Mouse (Mus musculus): Measurements from ENCODE around the gene Fabp2.

Gene Fabp2

DNA sequence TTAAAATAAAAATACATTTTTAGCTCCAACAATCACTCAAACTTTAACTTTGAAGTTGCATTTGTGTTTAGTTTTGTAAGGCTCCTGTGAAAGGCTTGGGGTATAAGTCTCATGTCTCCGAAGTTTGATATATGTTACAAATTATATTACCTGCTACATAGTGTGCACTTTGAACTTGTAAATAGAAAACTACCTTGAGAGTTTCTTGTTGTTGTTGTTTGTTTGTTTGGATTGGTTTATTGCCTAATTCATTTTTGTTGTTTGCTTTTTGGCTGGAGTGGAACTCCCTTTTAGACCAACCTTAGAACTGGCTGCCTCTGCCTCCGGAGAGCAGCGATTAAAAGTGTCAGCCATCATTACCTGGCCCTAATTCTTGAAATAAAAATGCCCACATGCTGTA lies at the start of gene Fabp2:
Fabp2 (plus strand) TSS at position 301 of the 400 bp plus-strand sequence.
- in situ Hi-C loops (cut with MboI; ENCODE audit: unreplicated experiment in 2 of 2): no loop called here

DNA sequence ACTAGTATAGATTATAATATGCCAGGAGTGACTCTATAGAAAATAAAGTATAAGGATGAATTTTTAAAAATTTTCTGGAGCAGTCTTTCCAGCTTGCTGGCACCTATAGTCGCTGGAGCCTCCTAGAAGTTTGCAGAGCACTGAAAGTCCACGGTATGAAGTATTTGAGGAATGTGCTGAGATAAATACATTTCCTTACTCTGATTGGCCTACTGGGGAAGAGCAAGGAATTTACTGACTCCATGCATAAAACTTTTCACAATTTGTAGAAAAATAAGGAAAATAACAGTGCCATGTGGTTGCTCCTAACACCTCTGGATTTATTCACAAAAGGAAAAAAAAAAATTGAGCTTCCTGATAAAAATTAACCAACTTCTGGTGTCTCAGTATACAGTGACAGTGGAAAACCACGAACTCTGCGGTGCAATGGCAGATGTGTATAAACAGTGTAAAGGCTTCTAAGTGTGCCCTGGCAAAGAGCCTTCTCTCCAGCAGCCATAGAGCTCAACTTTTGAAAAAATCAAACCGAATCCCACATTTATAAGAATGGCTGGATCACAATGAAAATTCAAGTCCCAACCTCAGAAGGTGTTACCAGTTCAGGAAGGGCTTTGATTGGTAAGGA lies 46.4 kb upstream of the Fabp2 start:
- in situ Hi-C loops (cut with MboI; ENCODE audit: unreplicated experiment in 2 of 2): no loop called here

DNA sequence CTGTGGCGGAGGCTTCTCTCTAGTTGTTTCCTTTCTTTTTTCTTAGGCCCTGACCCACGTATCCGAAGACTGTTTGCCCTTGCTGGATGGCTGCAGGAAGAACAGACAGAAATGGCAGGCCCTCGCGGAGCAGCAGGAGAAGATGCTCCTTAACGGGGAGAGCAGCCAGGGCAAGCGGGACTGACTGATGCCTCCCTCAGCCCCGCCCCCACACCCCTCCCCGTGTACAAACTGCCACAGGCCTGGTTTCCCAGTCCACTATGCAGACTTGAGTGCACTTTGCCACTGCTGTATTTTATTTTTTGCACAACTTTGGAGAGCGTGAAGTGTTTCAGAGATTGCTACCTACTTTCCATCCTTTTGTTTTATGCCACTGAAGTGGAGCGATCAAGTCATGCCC lies 39.7 kb upstream of the Fabp2 start:
- in situ Hi-C loops (cut with MboI; ENCODE audit: unreplicated experiment in 2 of 2): no loop called here

DNA sequence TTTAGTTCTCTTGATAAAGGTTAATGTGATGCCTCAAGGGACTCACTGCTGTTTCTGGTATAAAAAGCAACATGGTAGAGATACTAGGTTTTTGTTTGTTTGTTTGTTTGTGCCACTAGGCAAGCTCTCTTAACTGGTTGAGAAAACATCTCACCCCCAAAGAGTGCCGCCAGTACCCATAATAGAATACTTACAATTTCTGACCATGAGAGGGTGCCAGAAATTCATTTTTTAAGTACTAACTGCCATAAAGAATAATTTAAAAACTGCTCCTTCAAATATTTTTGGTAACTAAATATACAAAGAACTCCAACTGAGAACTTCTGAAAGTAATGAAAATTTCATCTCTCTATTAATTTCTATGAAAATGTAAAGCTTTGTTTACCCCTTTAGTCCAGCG lies 35.0 kb upstream of the Fabp2 start:
- in situ Hi-C loops (cut with MboI; ENCODE audit: unreplicated experiment in 2 of 2): no loop called here

DNA sequence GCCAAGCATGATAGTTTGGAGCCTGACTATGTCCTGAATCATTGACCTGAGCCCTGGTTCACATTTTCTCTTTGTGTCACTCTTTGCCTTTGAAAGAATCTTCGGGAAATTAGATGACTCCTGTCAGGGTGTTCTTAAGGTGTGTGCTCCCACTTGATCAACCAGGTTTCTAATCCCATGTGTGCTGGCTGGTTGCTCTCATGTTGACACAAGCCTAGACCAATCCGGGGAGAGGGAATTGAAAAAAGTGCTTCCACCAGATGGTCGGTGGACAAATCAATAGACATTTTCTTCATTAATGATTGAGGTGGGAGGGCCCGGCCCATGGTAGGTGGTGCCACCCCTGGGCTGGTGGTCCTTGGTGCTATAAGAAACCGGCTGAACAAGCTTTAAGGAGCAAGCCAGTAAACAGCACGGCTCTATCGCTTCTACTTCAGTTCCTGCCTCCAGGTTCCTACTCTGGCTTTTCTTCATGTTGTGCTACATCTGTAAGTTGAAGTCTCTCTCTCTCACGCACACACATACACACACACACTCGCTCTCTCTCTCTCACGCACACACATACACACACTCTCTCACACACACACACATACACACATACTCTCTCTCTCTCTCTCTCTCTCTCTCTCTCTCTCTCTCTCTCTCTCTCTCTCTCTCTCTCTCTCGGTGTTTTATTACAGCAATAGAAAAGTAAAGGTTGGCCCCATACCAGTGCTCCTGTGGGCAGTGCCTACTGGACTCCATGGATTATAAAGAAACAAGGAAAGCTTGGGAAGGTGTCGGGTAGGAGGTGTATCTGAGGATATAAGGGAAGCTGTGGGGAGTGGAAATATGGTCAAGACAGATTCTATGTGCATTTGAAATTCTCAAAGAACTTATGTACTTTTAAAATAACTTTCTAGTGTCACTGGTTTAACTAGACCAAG lies 34.0 kb upstream of the Fabp2 start:
- in situ Hi-C loops (cut with MboI; ENCODE audit: unreplicated experiment in 2 of 2): no loop called here

DNA sequence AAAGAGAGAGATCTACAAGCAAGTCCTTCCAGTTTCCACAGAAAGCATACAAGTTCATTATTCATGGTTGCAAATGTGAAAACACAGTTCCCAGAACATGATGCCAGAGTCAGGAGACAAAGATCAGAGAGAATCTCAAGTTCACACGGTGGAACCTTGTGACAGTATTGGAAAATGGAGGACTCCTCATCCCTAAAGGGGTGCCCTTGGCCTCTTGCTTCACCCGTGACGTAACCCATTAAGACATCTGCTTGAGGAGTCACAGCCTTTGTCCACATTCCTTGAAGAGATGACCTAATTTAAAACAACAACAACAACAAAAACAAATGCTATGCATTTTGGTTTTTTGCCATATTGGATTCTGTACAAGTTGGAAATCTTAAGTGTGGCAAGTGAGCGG lies 29.8 kb upstream of the Fabp2 start:
- in situ Hi-C loops (cut with MboI; ENCODE audit: unreplicated experiment in 2 of 2): no loop called here

DNA sequence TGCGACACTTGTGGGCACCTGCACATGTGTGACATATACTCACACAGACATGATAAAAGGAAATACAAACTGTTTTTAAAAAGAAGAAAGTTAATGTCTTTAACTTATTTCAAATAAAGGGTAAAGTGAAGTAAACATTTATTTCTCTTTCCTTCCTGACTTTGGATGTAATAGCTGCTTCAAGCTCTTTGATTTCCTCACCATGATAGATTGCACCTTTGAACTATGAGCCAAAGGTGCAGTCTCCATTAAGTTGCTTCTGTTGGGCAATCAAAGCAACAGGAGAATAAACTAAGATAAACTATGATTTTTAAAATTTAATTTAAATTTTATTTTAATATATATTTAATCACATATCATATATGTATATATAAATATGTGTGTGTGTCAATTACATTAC lies 26.6 kb upstream of the Fabp2 start:
- in situ Hi-C loops (cut with MboI; ENCODE audit: unreplicated experiment in 2 of 2): no loop called here

DNA sequence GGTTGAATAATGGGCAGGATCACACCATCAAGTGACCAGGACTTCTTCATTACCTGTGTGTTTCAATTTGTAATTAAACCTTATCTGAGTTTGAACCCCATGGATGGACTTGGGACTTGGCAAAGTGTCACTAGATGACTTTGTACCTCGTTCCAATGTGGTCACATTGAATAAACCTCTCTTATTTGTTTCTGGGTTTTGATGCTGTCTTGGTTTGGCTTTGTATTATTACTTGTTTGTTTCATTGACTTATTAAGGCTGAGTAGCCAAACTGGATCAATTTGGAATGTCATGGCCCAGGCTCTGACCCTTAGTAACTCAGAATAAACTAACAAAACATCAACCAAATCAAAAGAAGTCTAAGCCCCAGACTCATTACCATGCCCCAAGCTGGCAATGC lies 23.3 kb upstream of the Fabp2 start:
- in situ Hi-C loops (cut with MboI; ENCODE audit: unreplicated experiment in 2 of 2): no loop called here

DNA sequence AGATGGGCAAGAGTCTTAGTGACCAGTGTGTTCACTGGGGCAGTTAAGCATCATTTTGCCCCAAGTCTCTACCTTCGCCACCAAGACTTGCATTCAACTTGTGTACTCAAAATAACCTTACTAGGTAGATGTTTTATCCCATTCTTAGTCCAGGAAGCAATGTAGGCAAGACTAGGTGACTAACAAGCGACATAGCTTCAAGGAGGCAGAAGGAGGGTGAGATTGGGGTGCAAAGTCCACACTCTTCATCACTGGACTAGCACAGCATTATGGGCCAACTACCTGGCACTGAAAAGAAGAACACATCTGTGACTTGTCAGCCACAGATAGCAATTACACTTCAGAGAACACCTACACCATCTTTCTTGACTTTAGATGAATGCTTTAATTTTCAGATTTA lies 18.0 kb upstream of the Fabp2 start:
- in situ Hi-C loops (cut with MboI; ENCODE audit: unreplicated experiment in 2 of 2): no loop called here

DNA sequence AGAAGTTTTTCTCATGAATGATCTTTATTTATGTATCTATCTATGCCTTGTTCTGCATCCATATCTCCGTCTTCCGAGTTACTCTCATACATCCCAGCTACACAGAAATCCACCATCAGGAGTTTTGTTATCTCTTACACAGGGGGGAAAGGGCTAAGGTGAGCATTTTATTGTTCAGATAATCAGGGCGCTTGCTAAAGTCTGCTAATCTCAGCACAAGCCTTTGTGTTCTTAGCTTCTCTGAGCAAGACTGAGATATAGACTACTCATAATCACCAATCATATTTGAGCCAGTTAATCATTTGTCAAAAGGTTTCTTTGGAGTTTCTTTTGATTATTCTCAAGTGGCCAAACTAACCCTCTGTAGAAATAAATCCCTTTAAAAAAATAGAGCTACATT lies 17.3 kb upstream of the Fabp2 start:
- in situ Hi-C loops (cut with MboI; ENCODE audit: unreplicated experiment in 2 of 2): no loop called here

DNA sequence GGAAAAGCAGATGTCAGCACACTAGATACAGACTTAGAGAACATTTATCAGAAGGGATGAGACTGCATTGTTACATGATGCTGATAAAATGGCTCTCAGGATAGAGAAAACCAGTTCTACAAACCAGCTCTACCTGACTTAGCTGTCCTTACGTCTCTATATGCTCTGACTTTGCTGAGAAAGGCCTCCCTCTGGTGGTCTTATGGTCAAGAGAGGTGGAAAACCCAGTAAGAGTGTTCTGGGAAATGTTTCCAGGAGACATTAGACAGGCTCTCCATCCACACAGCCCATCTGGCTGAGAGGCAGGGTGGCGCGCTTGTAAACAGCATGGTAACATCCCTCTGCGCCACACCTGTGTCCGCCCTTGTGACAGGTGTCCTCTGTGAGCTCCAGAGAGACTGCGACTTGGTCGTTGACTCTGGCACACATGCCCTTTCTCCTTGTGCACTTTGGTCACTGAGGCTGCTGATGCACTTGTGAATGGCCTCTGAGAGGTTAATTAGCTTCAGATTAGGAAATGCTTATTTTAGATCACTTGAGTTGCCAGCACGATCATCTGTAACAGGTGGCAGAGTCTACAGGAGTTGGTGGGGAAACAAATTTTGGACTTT lies 16.1 kb upstream of the Fabp2 start:
- in situ Hi-C loops (cut with MboI; ENCODE audit: unreplicated experiment in 2 of 2): no loop called here

DNA sequence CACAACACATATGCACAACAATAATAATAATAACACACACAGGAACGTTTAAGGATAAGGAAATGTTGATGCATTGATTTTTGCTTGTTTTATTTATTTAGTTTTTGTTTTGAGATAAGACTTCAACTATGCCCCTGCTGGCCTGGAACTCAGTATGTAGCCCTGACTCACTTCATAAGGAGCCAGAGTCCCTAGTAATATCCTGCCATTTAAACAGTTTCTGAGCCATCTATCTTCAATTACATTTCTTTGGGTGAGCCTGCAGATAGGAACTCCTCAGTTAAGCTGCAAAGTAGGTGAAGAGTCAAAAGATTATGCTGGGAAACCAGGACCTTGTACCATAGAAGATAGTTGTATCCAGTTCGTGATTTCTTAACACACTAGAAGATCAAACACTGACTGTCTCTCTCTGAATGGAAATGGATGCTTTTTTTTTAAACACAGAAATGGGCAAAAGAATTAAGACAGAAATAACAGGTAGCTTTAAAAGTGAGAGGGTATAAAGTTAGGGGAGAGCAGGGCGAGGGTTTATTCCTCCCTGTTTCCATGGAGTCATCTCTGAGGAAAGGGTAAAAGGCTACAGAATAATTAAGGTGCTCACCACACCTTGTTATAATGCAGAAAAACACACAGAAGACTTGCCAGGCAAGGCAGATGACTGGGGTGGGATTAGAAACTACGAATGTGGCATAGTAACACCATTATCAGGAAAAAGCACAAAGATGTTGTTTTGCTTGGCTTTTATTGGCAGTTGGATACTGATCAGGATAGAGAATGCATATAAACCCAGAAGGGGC lies 7.2 kb upstream of the Fabp2 start:
- in situ Hi-C loops (cut with MboI; ENCODE audit: unreplicated experiment in 2 of 2): no loop called here

DNA sequence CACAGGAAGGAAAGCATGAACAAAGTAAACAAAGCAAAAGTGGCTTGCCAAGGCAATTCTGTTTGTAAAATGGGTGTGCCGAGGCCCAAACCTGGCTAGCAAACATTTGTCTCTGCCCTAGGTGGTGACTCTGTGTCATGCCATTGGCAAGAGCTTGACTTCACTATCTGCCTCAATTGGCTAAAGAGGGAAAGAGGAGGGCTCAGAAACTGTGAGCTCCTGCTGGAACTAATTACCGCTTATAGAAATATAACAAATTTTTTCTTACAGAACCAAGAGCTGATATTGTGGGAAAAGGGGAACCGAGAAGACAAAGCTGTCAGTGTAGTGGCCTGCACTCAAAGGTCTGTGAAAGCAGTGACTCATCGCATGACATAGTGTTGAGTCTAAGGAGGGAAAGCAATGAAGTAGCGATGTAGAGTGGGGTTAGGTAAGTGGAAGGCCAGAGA lies 6.5 kb upstream of the Fabp2 start:
- in situ Hi-C loops (cut with MboI; ENCODE audit: unreplicated experiment in 2 of 2): no loop called here

DNA sequence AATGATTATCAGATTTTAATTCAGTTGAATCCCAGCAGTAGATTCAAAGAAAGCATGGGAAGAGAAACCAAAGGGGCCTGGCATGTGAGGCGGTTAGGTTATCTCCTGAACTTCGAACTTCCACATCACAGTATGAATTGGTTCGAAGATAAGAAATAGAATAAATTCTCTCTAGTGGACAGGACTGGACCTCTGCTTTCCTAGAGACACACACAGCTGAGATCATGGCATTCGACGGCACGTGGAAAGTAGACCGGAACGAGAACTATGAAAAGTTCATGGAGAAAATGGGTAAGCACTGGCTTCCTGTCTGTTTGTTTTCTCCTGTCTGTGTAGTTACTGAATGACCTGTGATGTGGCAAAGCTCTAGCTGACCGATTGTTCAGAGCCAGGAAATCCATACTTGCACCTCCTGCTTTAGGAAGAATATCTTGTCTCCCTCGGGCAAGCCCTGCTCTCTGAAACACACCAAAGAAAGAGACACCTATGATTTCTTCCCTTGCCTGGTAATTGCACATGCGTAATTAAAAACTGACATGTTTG lies 388 bp downstream of the Fabp2 start:
- in situ Hi-C loops (cut with MboI; ENCODE audit: unreplicated experiment in 2 of 2): no loop called here

DNA sequence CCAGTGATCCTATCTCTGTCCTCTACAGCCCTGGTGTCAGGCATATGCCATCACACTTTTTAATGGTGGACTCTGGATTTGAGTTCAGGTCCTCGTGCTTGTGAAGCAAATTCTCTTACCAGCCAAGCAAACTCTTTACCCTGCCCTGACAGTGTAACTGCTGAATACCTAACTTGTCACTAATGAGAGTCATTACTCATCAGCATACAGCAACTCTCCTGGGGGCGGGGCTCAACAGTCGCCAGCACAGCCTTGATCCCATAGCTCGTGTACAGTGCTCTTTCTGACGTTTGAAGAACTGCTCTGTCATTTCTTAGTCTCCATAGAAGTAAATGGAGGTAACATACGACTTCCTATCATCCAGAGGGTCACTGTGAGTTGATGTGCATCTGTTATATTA lies 3.4 kb downstream of the Fabp2 start:
- in situ Hi-C loops (cut with MboI; ENCODE audit: unreplicated experiment in 2 of 2): no loop called here

DNA sequence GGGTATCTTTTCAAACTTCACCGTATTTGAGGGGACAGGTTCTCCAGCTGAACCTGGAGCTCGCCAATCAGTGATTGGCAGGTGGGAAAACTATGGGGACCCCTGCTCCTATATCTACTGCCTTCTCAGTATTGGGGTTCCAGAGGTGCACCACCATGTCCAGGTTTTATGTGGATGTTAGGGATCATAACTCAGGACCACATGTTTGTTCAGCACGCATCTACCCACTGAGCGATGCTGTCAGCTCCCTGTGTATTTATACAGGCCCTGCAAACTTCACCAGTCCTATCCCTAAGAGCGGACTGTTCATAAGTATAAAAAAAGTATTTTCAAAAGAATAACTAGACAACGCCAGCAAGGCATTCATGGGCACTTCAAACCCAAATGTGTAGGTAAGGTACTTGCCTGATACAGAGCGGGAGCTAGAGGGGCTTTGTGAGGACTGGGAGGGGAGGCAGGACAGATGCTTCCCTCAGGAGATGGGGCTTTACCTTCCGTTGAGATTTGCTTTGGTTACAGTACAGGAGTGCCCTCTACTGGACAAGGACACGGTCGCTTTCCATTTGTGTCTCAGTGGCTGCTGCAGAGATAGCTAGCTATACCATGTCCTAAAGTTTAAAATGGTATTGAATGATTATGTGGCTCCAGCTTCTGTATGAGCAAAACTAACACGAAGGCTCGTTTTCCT lies 9.0 kb downstream of the Fabp2 start:
- in situ Hi-C loops (cut with MboI; ENCODE audit: unreplicated experiment in 2 of 2): loop anchor here (10.0 to 25.0 kb wide), 4 partner anchors 259 to 1019 kb away; partner anchors contain the start of gene Bcar3 (in 1 of the 2)

DNA sequence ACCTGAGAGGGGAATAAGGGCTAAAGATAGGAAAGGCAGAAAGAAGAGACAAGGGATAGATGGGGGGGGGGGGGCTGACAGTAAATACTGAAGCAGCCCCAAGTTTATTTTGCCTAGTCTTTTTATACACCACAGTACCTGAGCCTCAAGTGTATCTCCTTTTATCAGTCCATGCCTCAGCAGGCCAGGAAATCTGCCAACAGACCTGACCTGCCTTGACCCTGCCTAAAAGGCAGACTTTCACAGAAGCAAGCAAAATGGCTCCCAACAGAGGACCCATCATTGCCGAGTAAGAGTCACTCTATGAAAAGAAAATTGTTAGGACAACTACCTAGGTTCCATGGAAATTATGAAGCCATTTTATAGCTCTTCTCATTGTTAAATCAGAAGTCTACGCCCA lies 13.0 kb downstream of the Fabp2 start:
- in situ Hi-C loops (cut with MboI; ENCODE audit: unreplicated experiment in 2 of 2): loop anchor here (10.0 to 25.0 kb wide), 4 partner anchors 263 to 1023 kb away; partner anchors contain the start of gene Bcar3 (in 1 of the 2)

DNA sequence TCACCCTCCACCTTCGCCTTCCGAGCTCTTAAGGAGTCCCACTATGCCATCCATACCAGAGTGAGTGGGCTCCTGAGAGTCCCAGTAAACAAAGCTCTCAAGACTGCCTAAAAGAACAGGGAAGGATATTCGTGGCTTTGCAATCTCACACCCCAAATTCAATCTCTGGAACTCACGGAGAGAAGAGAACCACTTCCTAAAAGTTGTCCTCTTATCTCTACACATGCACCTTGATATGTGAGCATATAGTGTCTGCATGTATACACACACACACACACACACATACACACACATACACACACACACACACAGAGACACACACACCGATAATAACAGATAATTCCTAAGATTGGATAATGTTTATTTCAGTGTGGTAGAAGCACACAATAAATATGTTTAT lies 20.6 kb downstream of the Fabp2 start:
- in situ Hi-C loops (cut with MboI; ENCODE audit: unreplicated experiment in 2 of 2): loop anchor here (25.0 kb wide), 2 partner anchors 428 to 628 kb away; partner anchors contain the start of gene Bcar3 (in 1 of the 2)

DNA sequence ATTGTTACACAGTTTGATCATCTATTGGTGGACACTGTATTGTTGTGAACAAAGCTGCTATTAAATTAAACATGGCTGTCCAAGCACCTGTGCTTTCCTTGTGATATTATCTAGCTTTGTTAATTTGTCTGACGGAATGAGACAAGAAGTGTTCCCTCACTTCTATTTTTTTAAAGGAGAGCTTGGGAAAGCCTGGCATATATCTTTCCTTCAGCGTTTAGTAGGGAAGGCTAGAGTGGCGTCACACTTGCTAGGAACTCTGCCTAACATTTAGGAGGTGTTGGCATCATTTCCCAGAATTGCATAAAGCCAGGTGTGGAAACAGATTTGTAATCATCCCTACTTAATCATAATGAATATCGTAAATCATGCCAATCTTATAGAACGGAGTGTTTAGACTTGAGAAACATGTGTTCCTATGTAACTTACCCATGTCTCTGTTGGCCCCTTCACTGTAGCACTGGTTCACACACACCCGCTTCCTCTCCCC lies 21.4 kb downstream of the Fabp2 start:
- in situ Hi-C loops (cut with MboI; ENCODE audit: unreplicated experiment in 2 of 2): loop anchor here (25.0 kb wide), 2 partner anchors 429 to 629 kb away; partner anchors contain the start of gene Bcar3 (in 1 of the 2)
